Mouse (Mus musculus) kidney, adult 2 months (tissue): ENCODE measurements around the gene Cp. TPM values are rescaled to one million over a fixed set of nuclear protein-coding genes. Genes with fewer than 3 reads are reported as not detected.
A peak's percentile ranks its signal among the peaks of the same experiment; 100 is the strongest.
"Not testable (repeated sequence)": the region's sequence is repeated elsewhere in the genome, so short reads cannot be mapped to it uniquely, and the experiment has no call there.

Experiments used
- DNase-seq: peaks from one replicate; pipeline ENCODE4 v3.0.0; 2021
- H3K27ac ChIP-seq: fragments of 200-500 bp; 2 replicates; pipeline ENCODE4 v1.5.1; 2012; ENCODE audit warnings: low read depth, low read length, control low read depth, inconsistent platforms; ENCODE audit not compliant: insufficient read depth
- H3K27me3 ChIP-seq: fragments of 200-500 bp; replicated peaks from 2 replicates; pipeline ENCODE4 v1.6.1; 2012; ENCODE audit warnings: mild to moderate bottlenecking, moderate library complexity, low read length, inconsistent platforms; ENCODE audit not compliant: control insufficient read depth, insufficient read depth
- H3K36me3 ChIP-seq: fragments of 200-500 bp; 2 replicates; pipeline ENCODE4 v1.6.1; 2012; ENCODE audit warnings: mild to moderate bottlenecking, moderate library complexity, low read length, inconsistent platforms; ENCODE audit not compliant: control insufficient read depth, insufficient read depth
- H3K4me1 ChIP-seq: fragments of 200-500 bp; 2 replicates; pipeline ENCODE4 v1.6.1; 2011; ENCODE audit warnings: low read length; ENCODE audit not compliant: control insufficient read depth, insufficient read depth
- H3K4me3 ChIP-seq: fragments of 200-500 bp; 2 replicates; pipeline ENCODE4 v1.5.1; 2011; ENCODE audit warnings: mild to moderate bottlenecking, low read depth, low read length, control low read depth; ENCODE audit not compliant: insufficient read depth
- CTCF ChIP-seq: fragments of 200-500 bp; conservative IDR thresholded peaks from 2 replicates; pipeline ENCODE4 v1.5.1; 2011; ENCODE audit warnings: low read depth, mild to moderate bottlenecking, control low read depth, low read length, moderate library complexity, mixed read lengths; ENCODE audit not compliant: insufficient read depth, insufficient read length
- POLR2A ChIP-seq: fragments of 200-500 bp; IDR thresholded peaks from one replicate; pipeline ENCODE4 v1.6.1; 2011; ENCODE audit warnings: low read depth, low read length, control low read depth
- WGBS: fragments of 180-500 bp; shearing (Covaris S2); methylation state at CpG from one replicate; pipeline ENCODE4 v1.1.7; 2018; 5-methylcytosine and 5-hydroxymethylcytosine counted together
- polyA plus RNA-seq: library from polyadenylated mRNA; depleted of rRNA; stranded (reverse); fragments of >200 nt; gene quantifications from 2 replicates; pipeline ENCODE4 v1.2.3, GENCODE M21; 2012; rRNA removed

Gene Cp
- polyA plus RNA-seq, 1 experiment = 17.7 TPM

DNA sequence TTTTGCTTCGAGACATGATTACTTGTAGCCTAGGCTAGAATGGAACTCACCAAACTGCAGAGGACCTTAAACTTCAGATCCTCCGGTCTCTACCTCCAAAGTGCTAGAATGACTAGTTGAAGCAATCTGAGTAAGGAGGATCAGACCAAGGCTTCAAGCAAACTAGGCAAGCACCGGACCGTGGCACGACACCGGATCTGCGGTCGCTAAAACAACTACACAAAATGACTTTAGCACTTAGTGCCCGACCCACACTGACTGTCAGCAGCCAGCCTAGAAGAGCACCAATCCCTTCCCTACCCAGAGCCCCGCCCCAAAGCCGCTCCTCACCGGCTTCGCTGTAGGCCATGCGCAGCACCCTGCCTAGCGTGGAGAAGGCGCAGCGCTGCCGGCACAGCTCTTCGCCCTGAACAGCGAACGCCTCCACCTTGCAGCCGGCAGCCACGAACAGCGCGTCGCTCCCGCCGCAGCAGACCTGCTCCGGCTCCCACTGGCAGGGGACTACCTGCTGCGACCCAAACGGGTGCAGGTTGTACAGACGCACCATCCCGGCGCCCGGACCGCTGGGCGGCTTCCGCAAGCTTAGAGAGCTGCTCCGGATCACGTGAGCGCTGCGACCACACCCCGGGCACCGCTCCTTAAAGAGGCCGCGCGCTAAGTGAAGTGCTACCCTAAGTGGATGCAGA, 78.0 kb downstream of the Cp start, which contains the start of gene Hps3:
Gene Hps3, minus strand, starts transcription at position 597 of the 686 bp plus-strand sequence.
- H3K27me3 ChIP-seq = no peaks in the 10 kb centered on the region
- peaks cover 13% of the 10 kb centered on the region; the same call in 1 of the 2 replicates for H3K4me1 ChIP-seq
- under 1% methylated on average over 47 of the region's 47 CpGs for WGBS
- H3K27ac ChIP-seq = peak within 1 kb of the TSS; percentile 84
- TF ChIP-seq POLR2A (peak; percentile 59), CTCF (0 out of 2 replicates have a peak, but pooled peaks have one; percentile 1)
- H3K4me3 ChIP-seq = peak within 1 kb of the TSS; percentile 89
- H3K36me3 ChIP-seq = no peaks in the 10 kb centered on the region
- DNase-seq = peak; percentile 94

- Histone ChIP-seq H3K36me3 (no peaks in the 10 kb centered on the region), H3K4me1 (peaks cover 13% of the 10 kb centered on the region; the same call in 1 of the 2 replicates), H3K4me3 (no peak overlapping the region), H3K27ac (no peak overlapping the region), H3K27me3 (no peaks in the 10 kb centered on the region)
- no peak for TF ChIP-seq CTCF
- TF ChIP-seq POLR2A = no peak
- peak; percentile 58 for DNase-seq
- WGBS = 68% methylated on average over 4 of the region's 4 CpGs
These were observed 79.2 kb downstream of the Cp start for GRCm38 (mm10) chr3:20036069-20036468.

DNA sequence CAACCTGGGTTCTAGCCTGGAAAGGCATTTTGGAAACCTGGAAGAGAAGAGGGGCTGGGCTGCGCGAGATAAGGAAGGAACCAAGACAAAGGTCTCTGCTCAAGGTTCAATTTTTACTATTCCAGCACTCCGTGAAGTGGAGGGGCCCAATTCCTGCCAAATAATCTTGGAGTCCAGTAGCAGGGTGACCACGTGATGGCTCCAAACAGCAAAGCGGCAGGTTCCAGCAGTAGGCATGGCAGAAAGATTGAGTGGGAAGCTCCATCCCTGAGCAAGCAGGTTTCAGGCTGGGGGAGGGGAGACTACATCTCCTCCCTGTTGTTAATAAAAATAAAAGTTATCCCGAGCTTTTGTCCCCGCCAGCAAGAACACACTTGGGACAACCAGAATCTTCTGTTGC, 84.6 kb downstream of the Cp start:
- H3K4me1 ChIP-seq, H3K36me3 ChIP-seq, H3K4me3 ChIP-seq, H3K27me3 ChIP-seq, H3K27ac ChIP-seq: not testable (repeated sequence)
- DNase-seq = peak; percentile 62
- WGBS = 89% methylated on average over 7 of the region's 7 CpGs

DNA sequence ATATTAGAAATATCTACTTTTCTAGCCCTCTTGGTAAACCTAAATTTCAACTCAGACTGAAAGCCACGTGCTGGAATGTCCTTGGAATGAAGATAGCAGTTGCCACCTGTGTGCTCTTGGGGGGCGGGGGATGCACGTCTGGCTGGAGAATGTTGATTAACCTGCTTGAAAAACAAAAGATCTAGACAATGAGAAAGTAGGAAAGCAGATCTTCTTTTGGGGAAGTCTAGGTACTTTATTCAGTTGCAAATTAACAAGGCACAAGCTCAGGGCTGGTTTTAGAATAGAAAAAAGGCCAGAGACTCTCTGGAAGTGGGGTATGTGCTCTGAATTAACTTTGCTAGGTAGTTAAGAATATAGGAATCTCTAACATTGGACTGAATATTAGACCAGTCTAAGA, 87.9 kb downstream of the Cp start:
- 66% methylated on average over 3 of the region's 3 CpGs for WGBS

DNA sequence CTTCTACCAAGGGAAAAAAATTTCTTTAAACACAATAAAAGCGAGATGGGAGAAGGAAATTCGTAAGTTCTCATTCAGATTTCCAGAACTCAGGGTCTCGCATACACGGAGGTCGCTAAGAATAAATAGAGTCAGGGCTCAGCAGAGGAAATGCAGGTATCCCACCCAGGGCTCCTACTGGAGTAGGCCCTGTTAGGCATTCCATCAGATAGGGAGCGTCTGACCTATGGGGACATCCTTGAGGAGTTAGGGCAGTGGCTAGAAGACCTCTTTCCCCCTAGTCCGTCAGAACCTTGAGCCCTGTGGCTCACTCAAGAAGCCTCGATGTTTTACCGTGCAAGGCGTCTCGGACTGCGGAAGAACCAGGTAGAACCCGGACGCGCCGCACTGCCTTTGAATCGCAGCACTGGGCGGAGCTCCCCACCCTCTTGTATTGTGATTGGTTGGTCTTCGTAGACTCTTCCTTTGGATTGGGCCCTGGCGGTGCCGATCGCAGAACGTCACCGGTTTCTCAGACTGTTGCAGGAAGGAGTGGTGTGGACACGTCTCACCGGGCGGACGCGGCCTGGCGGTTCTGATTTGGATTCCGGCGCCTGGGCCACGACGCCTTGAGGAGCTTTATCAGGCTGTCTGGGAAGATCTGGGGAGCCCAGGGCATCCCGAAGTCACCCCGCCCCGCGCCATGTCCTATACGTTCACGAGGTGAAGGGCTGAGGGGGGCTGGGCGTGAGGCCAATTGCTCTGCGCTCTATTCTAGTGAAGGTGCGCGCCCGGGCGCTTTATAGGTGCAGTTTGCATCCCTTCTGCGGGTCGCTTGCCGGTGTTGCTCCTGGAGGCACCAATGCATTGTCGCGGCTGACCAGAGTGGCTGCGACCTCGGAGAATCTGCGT, 100.7 kb downstream of the Cp start, which contains the start of gene Hltf:
Gene Hltf, plus strand, starts transcription at position 506 of the 891 bp plus-strand sequence.
- TF ChIP-seq CTCF = no peak
- TF ChIP-seq POLR2A = peak; percentile 30
- peak; percentile 98 for DNase-seq
- H3K27me3 ChIP-seq = no peaks in the 10 kb centered on the region
- H3K4me3 ChIP-seq = peak within 1 kb of the TSS; percentile 86
- H3K36me3 ChIP-seq = no peaks in the 10 kb centered on the region; the same call in 1 of the 2 replicates
- peak within 1 kb of the TSS; percentile 70; the same call in 1 of the 2 replicates for H3K27ac ChIP-seq
- no peaks in the 10 kb centered on the region for H3K4me1 ChIP-seq
- under 1% methylated on average over 53 of the region's 54 CpGs for WGBS

More for the DNA sequence above, 87.9 kb downstream of the Cp start:
- H3K4me1 ChIP-seq, DNase-seq, H3K27ac ChIP-seq, H3K27me3 ChIP-seq, H3K4me3 ChIP-seq, H3K36me3 ChIP-seq: not testable (repeated sequence)

GRCm38 (mm10) chr3:20058197-20058541, 101.3 kb downstream of the Cp start:
- no peak for DNase-seq
- Histone ChIP-seq H3K4me1 (no peaks in the 10 kb centered on the region), H3K36me3 (no peaks in the 10 kb centered on the region; the same call in 1 of the 2 replicates), H3K27me3 (no peaks in the 10 kb centered on the region), H3K27ac (no peak overlapping the region), H3K4me3 (peak overlapping the region; percentile 86)
- TF ChIP-seq CTCF (no peak), POLR2A (no peak)
- WGBS = under 1% methylated on average over 7 of the region's 9 CpGs

Other genes starting within 250 kb of the Cp start
- 13.8 and 26.4 TPM in 2 replicates for gene Hps3, start 78.3 kb downstream of the Cp start, polyA plus RNA-seq
- gene Hltf, start 100.8 kb downstream of the Cp start, polyA plus RNA-seq = 3.4 and 4.0 TPM in 2 replicates
- 24.0 and 29.2 TPM in 2 replicates for gene Gyg, start 198.3 kb downstream of the Cp start, polyA plus RNA-seq